Mouse (Mus musculus): Measurements from ENCODE around the gene Scgb3a1. TPM values are rescaled to one million over a fixed set of nuclear protein-coding genes. Genes with fewer than 3 reads are reported as not detected.

Scgb3a1 gene
- polyA plus RNA-seq, 1 experiment from 2014 or later: not detected

- H3K9ac ChIP-seq: no peak overlapping the region
- WGBS: 56% methylated on average over 15 of the region's 15 CpGs
- H3K9me3 ChIP-seq (replicated peaks): no peaks in the 10 kb centered on the region
- H3K4me3 ChIP-seq: no peak overlapping the region
- H3K27me3 ChIP-seq: no peaks in the 10 kb centered on the region
- no peak overlapping the region for H3K4me2 ChIP-seq
- H3K27ac ChIP-seq: no peak overlapping the region
- ATAC-seq: no peak
- H3K36me3 ChIP-seq (ENCODE audit: poor library complexity, severe bottlenecking): no peaks in the 10 kb centered on the region
- H3K4me1 ChIP-seq: no peaks in the 10 kb centered on the region
These were observed 1.1 kb upstream of the Scgb3a1 start for GRCm38 (mm10) chr11:49662292-49662780.

GRCm38 (mm10) chr11:49664262-49665140 is 1.1 kb downstream of the Scgb3a1 start:
- Histone ChIP-seq H3K27ac (no peak overlapping the region), H3K9ac (no peak overlapping the region), H3K4me3 (no peak overlapping the region), H3K27me3 (no peaks in the 10 kb centered on the region), H3K9me3 (replicated peaks) (no peaks in the 10 kb centered on the region), H3K36me3 (ENCODE audit: poor library complexity, severe bottlenecking) (peaks cover 12% of the 10 kb centered on the region), H3K4me2 (no peak overlapping the region), H3K4me1 (no peaks in the 10 kb centered on the region)
- 83% methylated on average over 12 of the region's 12 CpGs for WGBS
- no peak for ATAC-seq

GRCm38 (mm10) chr11:49665462-49665861 is 2.1 kb downstream of the Scgb3a1 start:
- 83% methylated on average over 4 of the region's 4 CpGs for WGBS
- no peak for ATAC-seq
- Histone ChIP-seq H3K27ac (no peak overlapping the region), H3K9me3 (replicated peaks) (no peaks in the 10 kb centered on the region), H3K4me3 (no peak overlapping the region), H3K36me3 (ENCODE audit: poor library complexity, severe bottlenecking) (peaks cover 19% of the 10 kb centered on the region), H3K27me3 (no peaks in the 10 kb centered on the region), H3K4me1 (no peaks in the 10 kb centered on the region), H3K9ac (no peak overlapping the region), H3K4me2 (no peak overlapping the region)

GRCm38 (mm10) chr11:49673433-49673832 is 10.0 kb downstream of the Scgb3a1 start:
- WGBS: 70% methylated on average over 3 of the region's 3 CpGs
- ATAC-seq: no peak
- H3K4me2 ChIP-seq: no peak overlapping the region
- no peaks in the 10 kb centered on the region for H3K27me3 ChIP-seq
- no peaks in the 10 kb centered on the region for H3K9me3 ChIP-seq (replicated peaks)
- no peak overlapping the region for H3K27ac ChIP-seq
- no peaks in the 10 kb centered on the region for H3K4me1 ChIP-seq
- peaks cover 74% of the 10 kb centered on the region for H3K36me3 ChIP-seq (ENCODE audit: poor library complexity, severe bottlenecking)
- H3K4me3 ChIP-seq: no peak overlapping the region
- no peak overlapping the region for H3K9ac ChIP-seq

GRCm38 (mm10) chr11:49684237-49684973 is 21.0 kb downstream of the Scgb3a1 start:
- ATAC-seq: no peak
- 95% methylated on average over 12 of the region's 12 CpGs for WGBS
- no peak overlapping the region for H3K4me2 ChIP-seq
- H3K27ac ChIP-seq: no peak overlapping the region
- no peaks in the 10 kb centered on the region for H3K27me3 ChIP-seq
- H3K9me3 ChIP-seq (replicated peaks): no peaks in the 10 kb centered on the region
- H3K4me3 ChIP-seq: no peak overlapping the region
- no peak overlapping the region for H3K9ac ChIP-seq
- H3K4me1 ChIP-seq: no peaks in the 10 kb centered on the region
- peaks cover 84% of the 10 kb centered on the region for H3K36me3 ChIP-seq (ENCODE audit: poor library complexity, severe bottlenecking)

- Histone ChIP-seq H3K27ac (no peak overlapping the region), H3K27me3 (no peaks in the 10 kb centered on the region), H3K9ac (no peak overlapping the region), H3K9me3 (replicated peaks) (no peaks in the 10 kb centered on the region), H3K4me1 (peaks cover 11% of the 10 kb centered on the region), H3K4me2 (no peak overlapping the region), H3K4me3 (no peak overlapping the region), H3K36me3 (ENCODE audit: poor library complexity, severe bottlenecking) (peaks cover 49% of the 10 kb centered on the region)
- ATAC-seq: no peak
- 94% methylated on average over 3 of the region's 3 CpGs for WGBS
These were observed 31.6 kb downstream of the Scgb3a1 start for GRCm38 (mm10) chr11:49695013-49695412.

- Histone ChIP-seq H3K9ac (no peak overlapping the region), H3K27ac (no peak overlapping the region), H3K4me1 (peaks cover 5% of the 10 kb centered on the region; the same call in 1 of the 2 replicates), H3K4me3 (no peak overlapping the region), H3K36me3 (ENCODE audit: poor library complexity, severe bottlenecking) (peaks cover 46% of the 10 kb centered on the region), H3K27me3 (no peaks in the 10 kb centered on the region), H3K4me2 (no peak overlapping the region), H3K9me3 (replicated peaks) (no peaks in the 10 kb centered on the region)
- ATAC-seq: no peak
- 99% methylated on average over 2 of the region's 2 CpGs for WGBS
These were observed 32.3 kb downstream of the Scgb3a1 start for GRCm38 (mm10) chr11:49695695-49696094.

- H3K27me3 ChIP-seq: no peaks in the 10 kb centered on the region
- H3K9me3 ChIP-seq (replicated peaks): no peaks in the 10 kb centered on the region
- WGBS: 96% methylated on average over 2 of the region's 2 CpGs
- no peak overlapping the region for H3K9ac ChIP-seq
- 0 out of 2 replicates have a peak, but pooled peaks cover 3% of the 10 kb centered on the region for H3K4me1 ChIP-seq
- peaks cover 52% of the 10 kb centered on the region for H3K36me3 ChIP-seq (ENCODE audit: poor library complexity, severe bottlenecking)
- H3K27ac ChIP-seq: no peak overlapping the region
- H3K4me2 ChIP-seq: no peak overlapping the region
- H3K4me3 ChIP-seq: no peak overlapping the region
- ATAC-seq: no peak
These were observed 33.1 kb downstream of the Scgb3a1 start for GRCm38 (mm10) chr11:49696472-49696871.

GRCm38 (mm10) chr11:49697779-49698178 is 34.4 kb downstream of the Scgb3a1 start:
- Histone ChIP-seq H3K36me3 (ENCODE audit: poor library complexity, severe bottlenecking) (peaks cover 55% of the 10 kb centered on the region), H3K27me3 (no peaks in the 10 kb centered on the region)

GRCm38 (mm10) chr11:49699079-49699478 is 35.7 kb downstream of the Scgb3a1 start:
- Histone ChIP-seq H3K27me3 (no peaks in the 10 kb centered on the region), H3K4me1 (0 out of 2 replicates have a peak, but pooled peaks cover 3% of the 10 kb centered on the region), H3K4me2 (no peak overlapping the region), H3K36me3 (ENCODE audit: poor library complexity, severe bottlenecking) (peaks cover 54% of the 10 kb centered on the region), H3K4me3 (no peak overlapping the region), H3K9ac (no peak overlapping the region), H3K27ac (no peak overlapping the region), H3K9me3 (replicated peaks) (no peaks in the 10 kb centered on the region)
- 97% methylated on average over 1 of the region's 1 CpGs for WGBS
- ATAC-seq: no peak

More at GRCm38 (mm10) chr11:49697779-49698178, 34.4 kb downstream of the Scgb3a1 start:
- no peaks in the 10 kb centered on the region for H3K9me3 ChIP-seq (replicated peaks)
- 93% methylated on average over 5 of the region's 5 CpGs for WGBS
- no peak overlapping the region for H3K4me3 ChIP-seq
- ATAC-seq: no peak
- no peak overlapping the region for H3K9ac ChIP-seq
- H3K27ac ChIP-seq: no peak overlapping the region
- 0 out of 2 replicates have a peak, but pooled peaks cover 3% of the 10 kb centered on the region for H3K4me1 ChIP-seq
- no peak overlapping the region for H3K4me2 ChIP-seq

GRCm38 (mm10) chr11:49702014-49702413 is 38.6 kb downstream of the Scgb3a1 start:
- H3K9ac ChIP-seq: no peak overlapping the region
- no peaks in the 10 kb centered on the region for H3K27me3 ChIP-seq
- no peak overlapping the region for H3K4me2 ChIP-seq
- no peaks in the 10 kb centered on the region for H3K4me1 ChIP-seq
- no peak overlapping the region for H3K4me3 ChIP-seq
- 99% methylated on average over 8 of the region's 8 CpGs for WGBS
- H3K27ac ChIP-seq: no peak overlapping the region
- peaks cover 73% of the 10 kb centered on the region for H3K36me3 ChIP-seq (ENCODE audit: poor library complexity, severe bottlenecking)
- ATAC-seq: no peak
- H3K9me3 ChIP-seq (replicated peaks): no peaks in the 10 kb centered on the region

- Histone ChIP-seq H3K9ac (no peak overlapping the region), H3K36me3 (ENCODE audit: poor library complexity, severe bottlenecking) (peaks cover 56% of the 10 kb centered on the region), H3K4me3 (no peak overlapping the region), H3K27me3 (no peaks in the 10 kb centered on the region), H3K4me1 (peaks cover 14% of the 10 kb centered on the region), H3K4me2 (no peak overlapping the region), H3K27ac (no peak overlapping the region), H3K9me3 (replicated peaks) (no peaks in the 10 kb centered on the region)
- ATAC-seq: no peak
- 93% methylated on average over 8 of the region's 8 CpGs for WGBS
These were observed 41.4 kb downstream of the Scgb3a1 start for GRCm38 (mm10) chr11:49704804-49705203.

Measured in forebrain, embryonic 13.5 days (tissue).